Mouse (Mus musculus): ENCODE data around the gene Miga1. TPM values are rescaled to one million over a fixed set of nuclear protein-coding genes. Genes with fewer than 3 reads are reported as not detected.

Miga1 gene
- polyA plus RNA-seq, 1 experiment from 2014 or later = 3.8 TPM

DNA sequence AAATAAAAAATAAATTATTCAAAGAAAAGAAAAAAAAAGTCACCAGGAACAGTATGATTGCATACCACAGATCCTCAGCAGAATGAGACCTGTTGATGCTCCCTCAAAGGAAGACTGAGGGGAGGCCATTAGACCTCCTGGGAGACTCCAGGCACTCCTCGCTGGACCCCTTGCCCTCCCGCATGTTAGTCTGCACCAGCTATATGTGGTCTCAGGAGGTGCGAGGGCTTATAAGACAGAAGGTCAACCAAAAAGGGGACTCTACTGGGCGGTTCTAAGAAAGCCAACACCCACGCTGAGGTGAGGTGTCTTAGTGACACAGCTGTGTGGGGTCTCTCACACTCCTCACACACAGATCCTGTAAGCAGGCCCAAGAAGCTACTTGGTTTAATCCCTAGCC is 44.3 kb downstream of the Miga1 start:
- Histone ChIP-seq H3K36me3 (ENCODE audit: control insufficient read depth, insufficient read depth) (no peaks in the 10 kb centered on the region), H3K4me3 (ENCODE audit: low read depth, low read length) (no peak overlapping the region), H3K27me3 (ENCODE audit: control insufficient read depth, insufficient read depth, low read depth, low read length) (no peaks in the 10 kb centered on the region), H3K9ac (ENCODE audit: low read depth, low read length) (no peak overlapping the region), H3K4me1 (ENCODE audit: control insufficient read depth, low read depth, low read length) (no peaks in the 10 kb centered on the region), H3K9me3 (replicated peaks; ENCODE audit: control insufficient read depth, low read length) (no peaks in the 10 kb centered on the region), H3K27ac (ENCODE audit: low read length) (no peak overlapping the region), H3K4me2 (ENCODE audit: low read depth, low read length) (no peak overlapping the region)
- no peak for ATAC-seq (ENCODE audit: low read depth)
- WGBS (ENCODE audit: insufficient replicate concordance) = 75% methylated on average over 5 of the region's 5 CpGs

DNA sequence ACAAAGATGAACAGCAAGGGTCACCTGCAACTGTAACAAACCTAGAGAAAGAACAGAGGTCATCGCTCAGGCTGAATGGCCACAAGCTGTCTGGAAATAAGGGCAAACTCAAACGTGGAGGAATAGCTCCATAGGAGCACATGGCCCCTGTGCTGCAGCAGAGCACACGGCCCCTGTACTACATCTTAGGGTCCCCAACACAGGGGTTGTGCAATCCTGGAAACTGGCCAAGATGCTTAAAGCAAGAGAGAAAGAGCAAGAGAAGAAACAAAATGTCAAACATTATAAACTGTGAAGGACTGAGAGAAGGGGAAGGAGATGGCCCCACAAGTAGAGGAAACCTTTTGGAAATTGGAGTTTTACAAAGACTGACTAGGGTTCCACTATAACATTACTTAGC is 45.8 kb downstream of the Miga1 start:
- H3K4me2 ChIP-seq (ENCODE audit: low read depth, low read length) = no peak overlapping the region
- no peak overlapping the region for H3K9ac ChIP-seq (ENCODE audit: low read depth, low read length)
- H3K27ac ChIP-seq (ENCODE audit: low read length) = no peak overlapping the region
- H3K9me3 ChIP-seq (replicated peaks; ENCODE audit: control insufficient read depth, low read length) = no peaks in the 10 kb centered on the region
- H3K36me3 ChIP-seq (ENCODE audit: control insufficient read depth, insufficient read depth) = no peaks in the 10 kb centered on the region
- no peak for ATAC-seq (ENCODE audit: low read depth)
- H3K4me3 ChIP-seq (ENCODE audit: low read depth, low read length) = no peak overlapping the region
- WGBS (ENCODE audit: insufficient replicate concordance) = 59% methylated on average over 3 of the region's 3 CpGs
- H3K27me3 ChIP-seq (ENCODE audit: control insufficient read depth, insufficient read depth, low read depth, low read length) = no peaks in the 10 kb centered on the region
- H3K4me1 ChIP-seq (ENCODE audit: control insufficient read depth, low read depth, low read length) = no peaks in the 10 kb centered on the region

DNA sequence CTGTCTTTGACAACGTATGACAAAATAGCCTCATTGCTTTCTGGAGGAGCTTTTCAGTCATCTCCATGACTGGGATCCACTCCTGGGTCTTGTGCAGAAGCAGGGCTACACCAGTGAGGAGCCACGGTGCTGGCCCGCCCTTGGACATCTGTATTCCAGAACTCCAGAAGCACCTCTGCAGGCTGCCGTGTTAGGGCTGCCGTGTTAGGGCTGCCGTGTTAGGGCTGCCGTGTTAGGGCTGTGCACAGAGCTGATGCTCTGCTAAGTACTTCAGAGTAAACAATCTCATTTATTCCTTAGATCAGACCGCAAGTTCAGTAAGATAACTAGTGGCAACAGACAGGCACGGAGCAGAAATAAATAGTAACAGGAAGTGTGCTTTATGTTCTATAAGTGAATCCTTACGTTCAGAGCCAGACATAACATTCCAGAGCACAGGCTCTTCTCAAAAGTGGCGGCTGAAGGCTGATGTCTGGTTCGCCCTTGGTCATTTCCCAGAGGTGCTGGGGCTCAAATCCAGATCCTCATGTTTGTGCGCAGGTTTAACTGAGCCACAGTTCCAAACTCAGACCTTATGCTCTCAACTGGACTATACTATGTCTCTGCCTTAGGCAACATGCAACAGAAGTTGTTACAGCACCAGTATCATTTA is 46.6 kb downstream of the Miga1 start:
- H3K4me2 ChIP-seq (ENCODE audit: low read depth, low read length) = no peak overlapping the region
- H3K27ac ChIP-seq (ENCODE audit: low read length) = no peak overlapping the region
- no peaks in the 10 kb centered on the region for H3K27me3 ChIP-seq (ENCODE audit: control insufficient read depth, insufficient read depth, low read depth, low read length)
- no peaks in the 10 kb centered on the region for H3K4me1 ChIP-seq (ENCODE audit: control insufficient read depth, low read depth, low read length)
- no peaks in the 10 kb centered on the region for H3K36me3 ChIP-seq (ENCODE audit: control insufficient read depth, insufficient read depth)
- ATAC-seq (ENCODE audit: low read depth) = no peak
- H3K4me3 ChIP-seq (ENCODE audit: low read depth, low read length) = no peak overlapping the region
- H3K9ac ChIP-seq (ENCODE audit: low read depth, low read length) = no peak overlapping the region
- WGBS (ENCODE audit: insufficient replicate concordance) = 73% methylated on average over 13 of the region's 13 CpGs
- no peaks in the 10 kb centered on the region for H3K9me3 ChIP-seq (replicated peaks; ENCODE audit: control insufficient read depth, low read length)

DNA sequence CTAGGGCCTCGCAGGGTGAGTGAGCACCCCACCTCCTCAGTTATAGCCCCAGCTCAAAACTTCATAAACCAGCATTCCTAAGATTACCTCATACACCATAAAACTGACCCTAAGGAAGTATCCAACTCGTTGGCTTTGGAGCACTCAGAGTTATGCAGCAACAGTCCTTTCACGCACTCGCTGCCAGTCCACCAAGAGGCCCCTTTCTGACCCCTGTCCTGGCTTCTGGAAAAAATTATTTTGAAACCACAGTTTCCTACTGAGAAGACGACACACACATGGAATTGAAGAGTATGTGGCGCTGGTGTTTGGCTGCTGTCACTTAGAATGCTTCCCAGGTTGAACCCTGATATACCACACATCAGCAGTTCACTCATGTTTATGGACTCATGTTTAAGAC is 48.3 kb downstream of the Miga1 start:
- 71% methylated on average over 6 of the region's 6 CpGs for WGBS (ENCODE audit: insufficient replicate concordance)
- no peak overlapping the region for H3K27ac ChIP-seq (ENCODE audit: low read length)
- H3K4me1 ChIP-seq (ENCODE audit: control insufficient read depth, low read depth, low read length) = no peaks in the 10 kb centered on the region
- H3K9me3 ChIP-seq (replicated peaks; ENCODE audit: control insufficient read depth, low read length) = no peaks in the 10 kb centered on the region
- no peak for ATAC-seq (ENCODE audit: low read depth)
- no peak overlapping the region for H3K4me3 ChIP-seq (ENCODE audit: low read depth, low read length)
- no peak overlapping the region for H3K9ac ChIP-seq (ENCODE audit: low read depth, low read length)
- H3K36me3 ChIP-seq (ENCODE audit: control insufficient read depth, insufficient read depth) = no peaks in the 10 kb centered on the region
- no peaks in the 10 kb centered on the region for H3K27me3 ChIP-seq (ENCODE audit: control insufficient read depth, insufficient read depth, low read depth, low read length)
- no peak overlapping the region for H3K4me2 ChIP-seq (ENCODE audit: low read depth, low read length)

DNA sequence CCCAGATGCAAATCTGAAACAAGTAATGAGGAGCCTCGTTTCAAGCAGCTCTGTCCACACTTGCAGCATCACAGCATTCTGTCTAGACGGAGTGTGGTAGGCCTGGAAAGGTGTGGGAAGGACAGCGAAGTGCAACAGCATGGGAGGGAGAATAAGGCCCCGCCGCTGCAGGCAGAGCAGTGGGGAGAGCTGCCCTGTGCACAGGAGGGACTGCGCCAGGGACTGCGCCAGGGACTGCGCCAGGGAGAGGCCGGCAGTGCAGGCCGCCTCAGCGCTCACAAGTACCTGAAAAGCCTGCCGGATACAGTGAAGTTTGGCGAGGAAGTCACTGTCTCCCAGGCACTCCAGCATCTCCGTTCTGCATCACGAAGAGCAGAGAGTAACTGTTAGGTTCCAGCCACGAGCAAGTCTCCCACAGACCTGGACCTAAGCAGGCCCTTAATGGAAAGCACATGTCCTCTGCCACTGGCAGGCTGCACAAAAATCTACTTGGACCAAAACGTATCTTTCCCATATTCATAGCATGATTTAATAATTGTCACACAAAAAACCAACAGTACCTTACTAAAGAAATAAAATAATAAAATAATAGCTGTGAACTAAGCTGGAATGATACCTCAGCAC is 49.9 kb downstream of the Miga1 start:
- Histone ChIP-seq H3K27ac (ENCODE audit: low read length) (no peak overlapping the region), H3K27me3 (ENCODE audit: control insufficient read depth, insufficient read depth, low read depth, low read length) (no peaks in the 10 kb centered on the region), H3K4me3 (ENCODE audit: low read depth, low read length) (no peak overlapping the region), H3K4me2 (ENCODE audit: low read depth, low read length) (no peak overlapping the region), H3K9me3 (replicated peaks; ENCODE audit: control insufficient read depth, low read length) (no peaks in the 10 kb centered on the region), H3K36me3 (ENCODE audit: control insufficient read depth, insufficient read depth) (no peaks in the 10 kb centered on the region), H3K9ac (ENCODE audit: low read depth, low read length) (no peak overlapping the region), H3K4me1 (ENCODE audit: control insufficient read depth, low read depth, low read length) (no peaks in the 10 kb centered on the region)
- ATAC-seq (ENCODE audit: low read depth) = no peak
- 77% methylated on average over 17 of the region's 17 CpGs for WGBS (ENCODE audit: insufficient replicate concordance)

DNA sequence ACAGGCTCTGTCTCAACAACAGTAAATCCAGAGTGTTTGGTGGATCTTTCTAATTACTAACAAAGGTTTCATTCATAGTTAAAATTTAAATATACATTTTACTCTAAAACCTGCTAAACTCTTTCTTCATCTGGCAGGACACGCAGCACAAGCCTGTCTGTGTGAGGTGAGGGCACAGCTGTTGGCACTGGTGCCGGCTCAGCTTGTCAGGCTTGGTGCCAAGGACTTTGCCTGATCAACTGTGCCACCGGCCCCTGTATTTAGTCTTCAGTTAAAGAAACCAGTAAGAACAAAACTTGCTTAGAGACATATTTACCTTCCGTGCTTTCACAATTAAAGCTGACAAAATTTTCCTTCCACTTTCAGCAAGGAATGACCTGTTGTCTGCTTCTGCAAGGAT is 51.5 kb downstream of the Miga1 start:
- H3K9me3 ChIP-seq (replicated peaks; ENCODE audit: control insufficient read depth, low read length) = no peaks in the 10 kb centered on the region
- no peaks in the 10 kb centered on the region for H3K36me3 ChIP-seq (ENCODE audit: control insufficient read depth, insufficient read depth)
- no peak overlapping the region for H3K4me2 ChIP-seq (ENCODE audit: low read depth, low read length)
- H3K4me1 ChIP-seq (ENCODE audit: control insufficient read depth, low read depth, low read length) = no peaks in the 10 kb centered on the region
- WGBS (ENCODE audit: insufficient replicate concordance) = 82% methylated on average over 4 of the region's 4 CpGs
- H3K27me3 ChIP-seq (ENCODE audit: control insufficient read depth, insufficient read depth, low read depth, low read length) = no peaks in the 10 kb centered on the region
- ATAC-seq (ENCODE audit: low read depth) = no peak
- H3K27ac ChIP-seq (ENCODE audit: low read length) = no peak overlapping the region
- H3K9ac ChIP-seq (ENCODE audit: low read depth, low read length) = no peak overlapping the region
- H3K4me3 ChIP-seq (ENCODE audit: low read depth, low read length) = no peak overlapping the region

DNA sequence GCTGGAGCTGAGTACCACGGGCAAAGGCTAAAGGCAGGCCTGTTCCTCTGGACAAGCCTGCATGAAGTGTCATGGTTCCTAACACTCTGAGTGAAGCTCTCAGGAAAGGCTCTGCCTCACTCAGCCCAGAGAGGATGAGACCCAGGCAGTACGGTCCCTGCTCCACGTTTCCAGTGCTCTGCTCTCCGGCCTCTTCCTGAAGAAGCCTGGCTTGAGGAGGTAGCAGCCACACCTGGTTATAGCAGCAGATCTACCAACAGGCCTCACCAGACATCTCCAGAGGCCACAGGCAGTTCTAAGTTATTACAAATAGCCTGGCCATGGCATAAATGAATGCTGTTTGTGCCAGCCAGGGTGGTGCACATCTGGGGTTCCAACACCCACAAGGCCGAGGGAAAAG is 51.9 kb downstream of the Miga1 start:
- H3K27me3 ChIP-seq (ENCODE audit: control insufficient read depth, insufficient read depth, low read depth, low read length) = no peaks in the 10 kb centered on the region
- WGBS (ENCODE audit: insufficient replicate concordance) = 75% methylated on average over 5 of the region's 5 CpGs
- H3K4me2 ChIP-seq (ENCODE audit: low read depth, low read length) = no peak overlapping the region
- no peak overlapping the region for H3K4me3 ChIP-seq (ENCODE audit: low read depth, low read length)
- no peak overlapping the region for H3K9ac ChIP-seq (ENCODE audit: low read depth, low read length)
- H3K36me3 ChIP-seq (ENCODE audit: control insufficient read depth, insufficient read depth) = no peaks in the 10 kb centered on the region
- no peak overlapping the region for H3K27ac ChIP-seq (ENCODE audit: low read length)
- no peak for ATAC-seq (ENCODE audit: low read depth)
- no peaks in the 10 kb centered on the region for H3K9me3 ChIP-seq (replicated peaks; ENCODE audit: control insufficient read depth, low read length)
- H3K4me1 ChIP-seq (ENCODE audit: control insufficient read depth, low read depth, low read length) = no peaks in the 10 kb centered on the region

DNA sequence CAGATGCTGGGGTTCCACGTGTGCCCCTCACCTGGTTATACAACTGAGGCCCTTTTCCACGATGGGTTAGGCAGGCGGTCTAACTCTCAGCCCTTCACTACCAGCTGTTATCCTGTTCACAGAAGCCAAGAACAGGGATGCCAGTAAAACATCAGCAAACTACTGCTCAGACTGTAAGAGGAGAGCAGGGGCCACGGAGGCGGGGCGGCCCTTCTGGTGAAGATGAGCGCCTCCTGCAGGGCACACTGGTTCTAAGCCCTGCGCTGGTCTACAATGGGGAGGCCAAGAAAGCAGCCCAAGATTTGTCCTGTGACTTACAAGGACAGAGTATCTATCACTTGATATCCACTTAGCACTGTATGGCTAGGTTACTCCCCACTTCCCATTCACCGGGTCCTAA is 52.4 kb downstream of the Miga1 start:
- WGBS (ENCODE audit: insufficient replicate concordance) = 81% methylated on average over 9 of the region's 9 CpGs
- H3K9ac ChIP-seq (ENCODE audit: low read depth, low read length) = no peak overlapping the region
- no peak for ATAC-seq (ENCODE audit: low read depth)
- no peak overlapping the region for H3K27ac ChIP-seq (ENCODE audit: low read length)
- H3K27me3 ChIP-seq (ENCODE audit: control insufficient read depth, insufficient read depth, low read depth, low read length) = no peaks in the 10 kb centered on the region
- no peaks in the 10 kb centered on the region for H3K9me3 ChIP-seq (replicated peaks; ENCODE audit: control insufficient read depth, low read length)
- H3K4me2 ChIP-seq (ENCODE audit: low read depth, low read length) = no peak overlapping the region
- no peaks in the 10 kb centered on the region; the same call in 1 of the 2 replicates for H3K36me3 ChIP-seq (ENCODE audit: control insufficient read depth, insufficient read depth)
- H3K4me1 ChIP-seq (ENCODE audit: control insufficient read depth, low read depth, low read length) = no peaks in the 10 kb centered on the region
- no peak overlapping the region for H3K4me3 ChIP-seq (ENCODE audit: low read depth, low read length)

DNA sequence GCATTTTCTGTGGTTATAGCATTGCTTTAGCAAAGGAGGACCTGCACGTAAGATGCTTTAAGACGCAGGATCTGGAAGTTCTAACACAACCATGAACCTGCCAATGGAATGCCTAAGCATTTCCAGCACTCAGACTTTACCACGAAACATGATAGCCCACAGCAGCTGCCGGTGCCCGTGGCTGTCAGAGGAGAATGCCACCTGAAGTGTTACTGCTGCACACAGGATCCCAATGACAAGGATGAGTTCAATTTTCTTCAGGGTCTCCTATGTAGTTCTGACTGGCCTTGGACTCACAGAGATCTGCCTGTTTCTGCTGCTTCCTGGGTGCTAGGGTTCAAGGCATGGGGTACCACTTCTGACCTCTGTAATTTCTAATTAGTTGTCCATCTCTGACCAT is 55.4 kb downstream of the Miga1 start:
- no peaks in the 10 kb centered on the region for H3K9me3 ChIP-seq (replicated peaks; ENCODE audit: control insufficient read depth, low read length)
- H3K27ac ChIP-seq (ENCODE audit: low read length) = no peak overlapping the region
- ATAC-seq (ENCODE audit: low read depth) = no peak
- no peaks in the 10 kb centered on the region for H3K27me3 ChIP-seq (ENCODE audit: control insufficient read depth, insufficient read depth, low read depth, low read length)
- no peak overlapping the region for H3K4me3 ChIP-seq (ENCODE audit: low read depth, low read length)
- H3K9ac ChIP-seq (ENCODE audit: low read depth, low read length) = no peak overlapping the region
- H3K4me2 ChIP-seq (ENCODE audit: low read depth, low read length) = no peak overlapping the region
- H3K4me1 ChIP-seq (ENCODE audit: control insufficient read depth, low read depth, low read length) = no peaks in the 10 kb centered on the region; the same call in 1 of the 2 replicates
- WGBS (ENCODE audit: insufficient replicate concordance) = 81% methylated on average over 5 of the region's 5 CpGs
- no peaks in the 10 kb centered on the region; the same call in 1 of the 2 replicates for H3K36me3 ChIP-seq (ENCODE audit: control insufficient read depth, insufficient read depth)

Data from liver, embryonic 16.5 days (tissue).